Mouse (Mus musculus): ENCODE results near the gene Slc25a25. TPM values are rescaled to one million over a fixed set of nuclear protein-coding genes. Genes with fewer than 3 reads are reported as not detected.

Gene Slc25a25
- polyA plus RNA-seq, 1 experiment from 2014 or later, result 21.7 TPM

- Histone ChIP-seq H3K4me1 (ENCODE audit: control insufficient read depth, insufficient read depth, low read length) (no peaks in the 10 kb centered on the region), H3K27ac (replicated peaks; ENCODE audit: low read depth, low read length) (no peak overlapping the region), H3K27me3 (ENCODE audit: control insufficient read depth, insufficient read depth, low read length) (no peaks in the 10 kb centered on the region), H3K36me3 (replicated peaks; ENCODE audit: control insufficient read depth, insufficient read depth, low read depth, low read length) (peaks cover 21% of the 10 kb centered on the region), H3K9ac (replicated peaks; ENCODE audit: low read length) (no peak overlapping the region), H3K4me3 (ENCODE audit: low read depth, low read length) (no peak overlapping the region), H3K9me3 (replicated peaks; ENCODE audit: control insufficient read depth, low read length) (no peaks in the 10 kb centered on the region), H3K4me2 (ENCODE audit: low read depth, low read length) (no peak overlapping the region)
- ATAC-seq (replicated peaks; ENCODE audit: insufficient number of reproducible peaks, low FRiP score, low TSS enrichment, low read depth) (no peak), DNase-seq (ENCODE audit: low spot score) (no peak)
- 83% methylated on average over 10 of the region's 10 CpGs for WGBS
These were observed 77.1 kb downstream of the Slc25a25 start for GRCm38 (mm10) chr2:32374191-32374590.

GRCm38 (mm10) chr2:32367315-32367714 is 83.9 kb downstream of the Slc25a25 start:
- no peak for DNase-seq (ENCODE audit: low spot score)
- no peak for ATAC-seq (replicated peaks; ENCODE audit: insufficient number of reproducible peaks, low FRiP score, low TSS enrichment, low read depth)
- WGBS, result 97% methylated on average over 5 of the region's 5 CpGs
- no peak overlapping the region for H3K4me3 ChIP-seq (ENCODE audit: low read depth, low read length)
- H3K9me3 ChIP-seq (replicated peaks; ENCODE audit: control insufficient read depth, low read length), result no peaks in the 10 kb centered on the region
- H3K4me1 ChIP-seq (ENCODE audit: control insufficient read depth, insufficient read depth, low read length), result peaks cover 3% of the 10 kb centered on the region
- no peaks in the 10 kb centered on the region for H3K27me3 ChIP-seq (ENCODE audit: control insufficient read depth, insufficient read depth, low read length)
- peaks cover 5% of the 10 kb centered on the region; the same call in 1 of the 2 replicates for H3K36me3 ChIP-seq (replicated peaks; ENCODE audit: control insufficient read depth, insufficient read depth, low read depth, low read length)
- H3K4me2 ChIP-seq (ENCODE audit: low read depth, low read length), result no peak overlapping the region
- no peak overlapping the region for H3K27ac ChIP-seq (replicated peaks; ENCODE audit: low read depth, low read length)
- no peak overlapping the region for H3K9ac ChIP-seq (replicated peaks; ENCODE audit: low read length)

Other genes starting within 250 kb of the Slc25a25 start
- 15.5 and 16.1 TPM in 2 replicates for gene Pomt1, start 214.9 kb downstream of the Slc25a25 start, polyA plus RNA-seq (2014; fragmentation: Nextera tagmentation; extraction: Ambion mirVana)
- gene Uck1, start 191.3 kb downstream of the Slc25a25 start, polyA plus RNA-seq (2014; fragmentation: Nextera tagmentation; extraction: Ambion mirVana), result 57.2 and 64.2 TPM in 2 replicates
- gene Golga2, start 164.1 kb downstream of the Slc25a25 start, polyA plus RNA-seq (2014; fragmentation: Nextera tagmentation; extraction: Ambion mirVana), result 14.9 and 15.2 TPM in 2 replicates
- 392 and 406 TPM in 2 replicates for gene Swi5, start 163.4 kb downstream of the Slc25a25 start, polyA plus RNA-seq (2014; fragmentation: Nextera tagmentation; extraction: Ambion mirVana)
- gene Ciz1, start 99.1 kb downstream of the Slc25a25 start, polyA plus RNA-seq (2014; fragmentation: Nextera tagmentation; extraction: Ambion mirVana), result 41.1 and 46.0 TPM in 2 replicates
- 31.0 and 35.3 TPM in 2 replicates for gene Dnm1, start 98.1 kb downstream of the Slc25a25 start, polyA plus RNA-seq (2014; fragmentation: Nextera tagmentation; extraction: Ambion mirVana)
- 41.3 and 41.5 TPM in 2 replicates for gene 1110008P14Rik, start 69.5 kb downstream of the Slc25a25 start, polyA plus RNA-seq (2014; fragmentation: Nextera tagmentation; extraction: Ambion mirVana)
- gene Lcn2, start 63.2 kb downstream of the Slc25a25 start, polyA plus RNA-seq (2014; fragmentation: Nextera tagmentation; extraction: Ambion mirVana), result 0.95 and 1.2 TPM in 2 replicates
- gene Ptges2, start 55.5 kb downstream of the Slc25a25 start, polyA plus RNA-seq (2014; fragmentation: Nextera tagmentation; extraction: Ambion mirVana), result 31.7 and 33.0 TPM in 2 replicates
- gene Naif1, start 988 bp downstream of the Slc25a25 start, polyA plus RNA-seq (2014; fragmentation: Nextera tagmentation; extraction: Ambion mirVana), result 5.0 and 6.0 TPM in 2 replicates
- gene Fam102a, start 83.9 kb upstream of the Slc25a25 start, polyA plus RNA-seq (2014; fragmentation: Nextera tagmentation; extraction: Ambion mirVana), result 10.2 and 11.7 TPM in 2 replicates
- gene Dpm2, start 119.4 kb upstream of the Slc25a25 start, polyA plus RNA-seq (2014; fragmentation: Nextera tagmentation; extraction: Ambion mirVana), result 97.1 and 100 TPM in 2 replicates
- 2.3 and 3.3 TPM in 2 replicates for gene Pip5kl1, start 123.4 kb upstream of the Slc25a25 start, polyA plus RNA-seq (2014; fragmentation: Nextera tagmentation; extraction: Ambion mirVana)
- gene 9430097D07Rik, start 124.2 kb upstream of the Slc25a25 start, polyA plus RNA-seq (2014; fragmentation: Nextera tagmentation; extraction: Ambion mirVana), result 0.32 and 0.36 TPM in 2 replicates
- 20.3 and 22.8 TPM in 2 replicates for gene St6galnac4, start 135.7 kb upstream of the Slc25a25 start, polyA plus RNA-seq (2014; fragmentation: Nextera tagmentation; extraction: Ambion mirVana)
- 6.3 and 6.8 TPM in 2 replicates for gene St6galnac6, start 148.3 kb upstream of the Slc25a25 start, polyA plus RNA-seq (2014; fragmentation: Nextera tagmentation; extraction: Ambion mirVana)
- gene Ak1, start 170.3 kb upstream of the Slc25a25 start, polyA plus RNA-seq (2014; fragmentation: Nextera tagmentation; extraction: Ambion mirVana), result 13.7 and 16.6 TPM in 2 replicates
- gene Eng, start 195.2 kb upstream of the Slc25a25 start, polyA plus RNA-seq (2014; fragmentation: Nextera tagmentation; extraction: Ambion mirVana), result 19.2 and 22.6 TPM in 2 replicates